Mouse (Mus musculus): ENCODE data around the gene Sec31a. TPM values are rescaled to one million over a fixed set of nuclear protein-coding genes. Genes with fewer than 3 reads are reported as not detected.

Sec31a gene
- total and polyA plus RNA-seq, 3 experiments: 61.2 to 165 TPM; not detected in 1

GRCm38 (mm10) chr5:100383782-100384510 is 32.1 kb downstream of the Sec31a start:
- no peaks in the 10 kb centered on the region for H3K4me1 ChIP-seq (ENCODE audit: control insufficient read depth in 1 of 2, insufficient read depth in 2 of 2, low read length in 2 of 2)
- H3K36me3 ChIP-seq (ENCODE audit: control insufficient read depth in 1 of 2, insufficient read depth in 2 of 2, low read length in 2 of 2): peaks cover 0 to 18% of the 10 kb centered on the region in 2 experiments; a peak in 2 of 4 replicates
- no peak overlapping the region for H3K27ac ChIP-seq (ENCODE audit: control insufficient read depth, low read depth, low read length)
- H3K79me2 ChIP-seq (ENCODE audit: control insufficient read depth, insufficient read depth, low read length, poor library complexity): no peaks in the 10 kb centered on the region
- DNase-seq (ENCODE audit: low read depth, low spot score): no peak
- no peaks in the 10 kb centered on the region for H3K27me3 ChIP-seq (ENCODE audit: control insufficient read depth in 1 of 2, insufficient read depth in 2 of 2, low read length in 2 of 2)
- no peaks in the 10 kb centered on the region for H3K9me3 ChIP-seq (replicated peaks; ENCODE audit: insufficient read depth, low read length)
- no peak for TF ChIP-seq ZMIZ1 (IDR thresholded peaks at IDR 0.05; ENCODE audit: low read depth, low read length)
- no peak for TF ChIP-seq BHLHE40 (IDR thresholded peaks at IDR 0.05; ENCODE audit: borderline replicate concordance, low read depth, low read length)
- TF ChIP-seq MAFK (IDR thresholded peaks at IDR 0.05; ENCODE audit: borderline replicate concordance, low read depth, low read length): no peak
- no peak for TF ChIP-seq NELFE (IDR thresholded peaks at IDR 0.05; ENCODE audit: low read depth, low read length)
- no peak for TF ChIP-seq KAT2A (conservative IDR thresholded peaks at IDR 0.05; ENCODE audit: low read depth, low read length)
- no peak for TF ChIP-seq HCFC1 (IDR thresholded peaks at IDR 0.05; ENCODE audit: low read depth, low read length)
- no peak for TF ChIP-seq RCOR1 (IDR thresholded peaks at IDR 0.05; ENCODE audit: low read depth, low read length)
- no peak for TF ChIP-seq RAD21 (IDR thresholded peaks at IDR 0.05; ENCODE audit: low read depth, low read length)
- no peak for TF ChIP-seq E2F4 (IDR thresholded peaks at IDR 0.05; ENCODE audit: borderline replicate concordance, low read depth, low read length)
- no peak overlapping the region for H3K4me3 ChIP-seq (ENCODE audit: control insufficient read depth in 1 of 2, insufficient read depth in 1 of 2, low read depth in 2 of 2, low read length in 2 of 2)
- no peak overlapping the region for H3K9ac ChIP-seq (ENCODE audit: control insufficient read depth, low read depth, low read length, poor library complexity, severe bottlenecking)

GRCm38 (mm10) chr5:100381094-100381493 is 34.9 kb downstream of the Sec31a start:
- H3K4me1 ChIP-seq (ENCODE audit: control insufficient read depth in 1 of 2, insufficient read depth in 2 of 2, low read length in 2 of 2): no peaks in the 10 kb centered on the region
- DNase-seq (ENCODE audit: low read depth, low spot score): no peak
- H3K79me2 ChIP-seq (ENCODE audit: control insufficient read depth, insufficient read depth, low read length, poor library complexity): no peaks in the 10 kb centered on the region
- no peaks in the 10 kb centered on the region for H3K9me3 ChIP-seq (replicated peaks; ENCODE audit: insufficient read depth, low read length)
- no peak overlapping the region for H3K9ac ChIP-seq (ENCODE audit: control insufficient read depth, low read depth, low read length, poor library complexity, severe bottlenecking)
- no peak overlapping the region for H3K27ac ChIP-seq (ENCODE audit: control insufficient read depth, low read depth, low read length)
- peaks cover 0 to 19% of the 10 kb centered on the region in 2 experiments; a peak in 2 of 4 replicates for H3K36me3 ChIP-seq (ENCODE audit: control insufficient read depth in 1 of 2, insufficient read depth in 2 of 2, low read length in 2 of 2)
- H3K27me3 ChIP-seq (ENCODE audit: control insufficient read depth in 1 of 2, insufficient read depth in 2 of 2, low read length in 2 of 2): no peaks in the 10 kb centered on the region
- TF ChIP-seq RAD21 (IDR thresholded peaks at IDR 0.05; ENCODE audit: low read depth, low read length) (no peak), SMC3 (IDR thresholded peaks at IDR 0.05; ENCODE audit: low read depth, low read length) (no peak), POLR2AphosphoS5 (IDR thresholded peaks at IDR 0.05; ENCODE audit: borderline replicate concordance, low read depth, low read length) (no peak), RCOR1 (IDR thresholded peaks at IDR 0.05; ENCODE audit: low read depth, low read length) (no peak), ZNF384 (IDR thresholded peaks at IDR 0.05; ENCODE audit: low read depth, low read length) (no peak), GABPA (IDR thresholded peaks at IDR 0.05; ENCODE audit: low read depth, low read length) (no peak), MYC (IDR thresholded peaks at IDR 0.05; ENCODE audit: low read depth, low read length) (no peak)
- H3K4me3 ChIP-seq (ENCODE audit: control insufficient read depth in 1 of 2, insufficient read depth in 1 of 2, low read depth in 2 of 2, low read length in 2 of 2): no peak overlapping the region
